In genomic region chr13:34295787-34296435, GRCm38 (mm10) we compare ENCODE assay signal across 33 mouse cellular contexts. TPM values are rescaled to one million over a fixed set of nuclear protein-coding genes. Genes with fewer than 3 reads are reported as not detected.
DNase-seq lines count a peak whose midpoint lies in the region; ATAC-seq and TF ChIP-seq lines count a peak whose summit lies in the region.
"Had no signal": no experiment of that assay in that cellular context is flagged by ENCODE, and none has a peak within 500 bp of the region (broad histone marks: within the 10 kb centered on the region; RNA-seq: fewer than 3 reads in every experiment).

No protein-coding gene starts in this region.

- no peak overlapping the region for H3K27ac ChIP-seq in kidney, embryonic 16.5 days (ENCODE audit: low read length)
- H3K27ac ChIP-seq in lung, postnatal 0 days (ENCODE audit: low read length): no peak overlapping the region
- H3K27ac ChIP-seq in brown adipose tissue, adult 24 weeks (replicated peaks; ENCODE audit: low read depth, low read length): peak overlapping the region; percentile 91
- H3K27ac ChIP-seq in midbrain, embryonic 11.5 days (ENCODE audit: low read depth, low read length): no peak overlapping the region
- H3K27ac ChIP-seq: embryonic facial prominence, embryonic 13.5 days; forebrain, embryonic 12.5 days; heart, adult 2 months; heart, embryonic 13.5 days; hindbrain, embryonic 12.5 days; limb, embryonic 13.5 days; liver, embryonic 14.5 days; midbrain, embryonic 10.5 days; neural tube, embryonic 15.5 days; stomach, embryonic 15.5 days had no signal

- peak; percentile 86 for TF ChIP-seq EP300 in lung, postnatal 0 days (IDR thresholded peaks at IDR 0.05)

- H3K9ac ChIP-seq in kidney, embryonic 16.5 days (replicated peaks; ENCODE audit: low read length): no peak overlapping the region
- no peak overlapping the region for H3K9ac ChIP-seq in lung, postnatal 0 days (replicated peaks; ENCODE audit: low read depth)
- H3K9ac ChIP-seq in midbrain, embryonic 11.5 days (ENCODE audit: low read length): no peak overlapping the region
- H3K9ac ChIP-seq: embryonic facial prominence, embryonic 13.5 days; forebrain, embryonic 12.5 days; heart, embryonic 13.5 days; hindbrain, embryonic 12.5 days; limb, embryonic 13.5 days; liver, embryonic 14.5 days; lung, embryonic 14.5 days; neural tube, embryonic 15.5 days; stomach, embryonic 15.5 days had no signal

- no peaks in the 10 kb centered on the region for H3K27me3 ChIP-seq in kidney, embryonic 16.5 days (ENCODE audit: insufficient read depth, low read length)
- no peaks in the 10 kb centered on the region for H3K27me3 ChIP-seq in lung, postnatal 0 days (replicated peaks; ENCODE audit: insufficient read depth, low read length)
- H3K27me3 ChIP-seq in midbrain, embryonic 11.5 days (ENCODE audit: control insufficient read depth, insufficient read depth, low read length): no peaks in the 10 kb centered on the region
- H3K27me3 ChIP-seq: CH12.LX; embryonic facial prominence, embryonic 13.5 days; forebrain, embryonic 12.5 days; heart, embryonic 13.5 days; hindbrain, embryonic 12.5 days; limb, embryonic 13.5 days; neural tube, embryonic 15.5 days; Patski; stomach, embryonic 15.5 days had no signal

- DNase-seq in kidney, adult 9 months: peak; percentile 61
- peak; percentile 52 for DNase-seq in lung, postnatal 0 days (ENCODE audit: low spot score)
- DNase-seq in lung, postnatal 25 days (ENCODE audit: low spot score): no peak
- DNase-seq in left cerebral cortex, postnatal 25 days (ENCODE audit: low spot score in 2 of 2): peak; percentile 49 to 86
- DNase-seq in midbrain, embryonic 11.5 days (ENCODE audit: low spot score, missing footprints): no peak
- DNase-seq: adrenal gland, postnatal 36 days; B cell, adult 2 months; cerebellum, adult 18-20 months; cerebellum, postnatal 14 days; embryo, embryonic 11 days; gastrocnemius, postnatal 14 days; heart, adult 2 months; kidney, adult 11 months; kidney, postnatal 14 days; layer of hippocampus, postnatal 36 days; lung, embryonic 14.5 days; thymus, adult 18-20 months; thymus, postnatal 36 days had no signal

- H3K9me3 ChIP-seq in kidney, embryonic 16.5 days (ENCODE audit: low read length): no peaks in the 10 kb centered on the region
- H3K9me3 ChIP-seq in lung, postnatal 0 days (ENCODE audit: low read length): no peaks in the 10 kb centered on the region
- H3K9me3 ChIP-seq in midbrain, embryonic 11.5 days (ENCODE audit: control insufficient read depth, low read length): no peaks in the 10 kb centered on the region
- H3K9me3 ChIP-seq: embryonic facial prominence, embryonic 13.5 days; forebrain, embryonic 12.5 days; G1E; heart, embryonic 13.5 days; hindbrain, embryonic 12.5 days; limb, embryonic 13.5 days; midbrain, embryonic 10.5 days; neural tube, embryonic 15.5 days; stomach, embryonic 15.5 days had no signal

- H3K4me1 ChIP-seq in kidney, embryonic 16.5 days (ENCODE audit: insufficient read depth, low read length): 0 out of 2 replicates have a peak, but pooled peaks cover 6% of the 10 kb centered on the region
- H3K4me1 ChIP-seq in lung, postnatal 0 days (ENCODE audit: insufficient read depth, low read depth, low read length): no peaks in the 10 kb centered on the region
- peaks cover 5% of the 10 kb centered on the region for H3K4me1 ChIP-seq in brown adipose tissue, adult 24 weeks (ENCODE audit: control insufficient read depth, insufficient read depth, insufficient read length, low read length)
- H3K4me1 ChIP-seq in midbrain, embryonic 11.5 days (ENCODE audit: control insufficient read depth, insufficient read depth, low read length): no peaks in the 10 kb centered on the region
- H3K4me1 ChIP-seq: forebrain, embryonic 12.5 days; hindbrain, embryonic 12.5 days; neural tube, embryonic 15.5 days had no signal

- H3K36me3 ChIP-seq in kidney, embryonic 16.5 days (ENCODE audit: insufficient read depth, low read length): no peaks in the 10 kb centered on the region
- H3K36me3 ChIP-seq in lung, postnatal 0 days (ENCODE audit: insufficient read depth, low read length): no peaks in the 10 kb centered on the region
- H3K36me3 ChIP-seq in midbrain, embryonic 11.5 days (ENCODE audit: control insufficient read depth, insufficient read depth, low read length): peaks cover 3% of the 10 kb centered on the region; the same call in 1 of the 2 replicates
- H3K36me3 ChIP-seq: embryonic facial prominence, embryonic 13.5 days; stomach, embryonic 15.5 days had no signal

- no peak for TF ChIP-seq CTCF in lung, postnatal 0 days (IDR thresholded peaks at IDR 0.05)

- H3K4me3 ChIP-seq in kidney, embryonic 16.5 days (ENCODE audit: low read length): no peak overlapping the region
- H3K4me3 ChIP-seq in lung, postnatal 0 days (ENCODE audit: low read depth, low read length): no peak overlapping the region
- no peak overlapping the region for H3K4me3 ChIP-seq in brown adipose tissue, adult 24 weeks (ENCODE audit: insufficient read depth, low read depth, low read length)
- no peak overlapping the region for H3K4me3 ChIP-seq in midbrain, embryonic 11.5 days (ENCODE audit: low read depth, low read length)
- H3K4me3 ChIP-seq: embryonic facial prominence, embryonic 13.5 days; erythroblast, embryonic 14.5 days; forebrain, embryonic 12.5 days; heart, adult 2 months; heart, embryonic 13.5 days; hindbrain, embryonic 12.5 days; limb, embryonic 13.5 days; midbrain, embryonic 10.5 days; neural tube, embryonic 15.5 days; stomach, embryonic 15.5 days had no signal

- H3K4me2 ChIP-seq in kidney, embryonic 16.5 days (replicated peaks; ENCODE audit: low read depth, low read length): no peak overlapping the region
- no peak overlapping the region for H3K4me2 ChIP-seq in lung, postnatal 0 days (replicated peaks; ENCODE audit: low read depth, low read length)
- no peak overlapping the region for H3K4me2 ChIP-seq in midbrain, embryonic 11.5 days
- H3K4me2 ChIP-seq: embryonic facial prominence, embryonic 13.5 days; forebrain, embryonic 12.5 days; heart, embryonic 13.5 days; hindbrain, embryonic 12.5 days; limb, embryonic 13.5 days; lung, embryonic 14.5 days; neural tube, embryonic 15.5 days; stomach, embryonic 15.5 days had no signal

- ATAC-seq in kidney, embryonic 16.5 days (ENCODE audit: low FRiP score, low TSS enrichment): no peak
- ATAC-seq in lung, postnatal 0 days: peak; percentile 22
- no peak for ATAC-seq in midbrain, embryonic 11.5 days (ENCODE audit: low FRiP score)
- ATAC-seq: Patski had no signal

- WGBS in kidney, embryonic 16.5 days: 91% methylated on average over 12 of the region's 12 CpGs
- 66% methylated on average over 12 of the region's 12 CpGs for WGBS in lung, postnatal 0 days
- 94% methylated on average over 12 of the region's 12 CpGs for WGBS in midbrain, embryonic 11.5 days

- intact Hi-C loops in left cerebral cortex, postnatal 25 days (cut with DNase I): loop anchor here (5.0 kb wide), 1 partner anchor 46 kb away; no protein-coding TSS in a partner anchor

RNA-seq across cellular contexts. Expression of gene Slc22a23, which starts 49.1 kb away (rescaled TPM):
- polyA plus RNA-seq in kidney, embryonic 16.5 days (2015; fragmentation: Nextera tagmentation; extraction: Ambion mirVana): 2.6 and 3.3 TPM in 2 replicates
- 8.1 and 9.1 TPM in 2 replicates for polyA plus RNA-seq in lung, postnatal 0 days (2015; fragmentation: Nextera tagmentation; extraction: Ambion mirVana)
- 7.7 and 16.1 TPM in 2 replicates for polyA plus RNA-seq in brown adipose tissue, adult 24 weeks (2012; ENCODE audit: insufficient read depth, insufficient read length, missing spikeins)
- 10 to 100 TPM; 58.9 to 59.3 TPM for total RNA-seq in left cerebral cortex, postnatal 25 days (2021)
- 14.0 and 18.5 TPM in 2 replicates for polyA plus RNA-seq in midbrain, embryonic 11.5 days (2014; fragmentation: Nextera tagmentation; extraction: Ambion mirVana)

Comparison
In these comparisons a context has a peak if more than half of its experiments do, and no peak if none do; other contexts are left out.
1. DNase-seq: peak in kidney, adult 9 months (single experiment), lung, postnatal 0 days (single experiment) and left cerebral cortex, postnatal 25 days (2 of 2); none in lung, postnatal 25 days (single experiment) and midbrain, embryonic 11.5 days (single experiment).